Mouse (Mus musculus) neural tube, embryonic 15.5 days (tissue): ENCODE data around the gene Slc39a8. TPM values are rescaled to one million over a fixed set of nuclear protein-coding genes. Genes with fewer than 3 reads are reported as not detected.

Source experiments
- ATAC-seq: fragments of 200-750 bp; cut with Nextera tagmentation; 2 replicates; pipeline ENCODE4 v1.8.0; 2017; ENCODE audit warnings: mild to moderate bottlenecking, moderate TSS enrichment, moderate library complexity; ENCODE audit not compliant: low FRiP score
- H3K27ac ChIP-seq: fragments of 300-500 bp; sonication (generic); replicated peaks from 2 replicates; pipeline ENCODE4 v1.5.1; 2015; ENCODE audit warnings: mild to moderate bottlenecking, inconsistent platforms
- H3K27me3 ChIP-seq: fragments of 300-500 bp; sonication (generic); replicated peaks from 2 replicates; pipeline ENCODE4 v1.6.1; 2015; ENCODE audit warnings: inconsistent platforms
- H3K36me3 ChIP-seq: fragments of 300-500 bp; sonication (generic); 2 replicates; pipeline ENCODE4 v1.6.1; 2015; ENCODE audit warnings: inconsistent platforms
- H3K4me1 ChIP-seq: fragments of 300-500 bp; sonication (generic); 2 replicates; pipeline ENCODE4 v1.6.1; 2015; ENCODE audit warnings: inconsistent platforms
- H3K4me2 ChIP-seq: fragments of 300-500 bp; sonication (generic); 2 replicates; pipeline ENCODE4 v1.6.1; 2015; ENCODE audit warnings: inconsistent platforms, mild to moderate bottlenecking, moderate library complexity
- H3K4me3 ChIP-seq: fragments of 300-500 bp; sonication (generic); replicated peaks from 2 replicates; pipeline ENCODE4 v1.5.1; 2015; ENCODE audit warnings: mild to moderate bottlenecking, inconsistent platforms
- H3K9ac ChIP-seq: fragments of 300-500 bp; sonication (generic); replicated peaks from 2 replicates; pipeline ENCODE4 v1.6.1; 2015; ENCODE audit warnings: mild to moderate bottlenecking, inconsistent platforms
- H3K9me3 ChIP-seq: fragments of 300-500 bp; sonication (generic); replicated peaks from 2 replicates; pipeline ENCODE4 v1.6.1; 2016; ENCODE audit warnings: inconsistent platforms
- WGBS: fragments of 180-500 bp; shearing (Covaris S2); methylation state at CpG from one replicate; pipeline ENCODE4 v1.1.7; 2015; ENCODE audit warnings: mixed read lengths; 5-methylcytosine and 5-hydroxymethylcytosine counted together
- polyA plus RNA-seq: library from polyadenylated mRNA; unstranded; fragments of >200 nt; fragmentation: Nextera tagmentation; extraction: Ambion mirVana; gene quantifications from 2 replicates; pipeline ENCODE4 v1.2.1, GENCODE M21; 2015

The Slc39a8 gene
- polyA plus RNA-seq, 1 experiment from 2014 or later, result 11.1 TPM

DNA sequence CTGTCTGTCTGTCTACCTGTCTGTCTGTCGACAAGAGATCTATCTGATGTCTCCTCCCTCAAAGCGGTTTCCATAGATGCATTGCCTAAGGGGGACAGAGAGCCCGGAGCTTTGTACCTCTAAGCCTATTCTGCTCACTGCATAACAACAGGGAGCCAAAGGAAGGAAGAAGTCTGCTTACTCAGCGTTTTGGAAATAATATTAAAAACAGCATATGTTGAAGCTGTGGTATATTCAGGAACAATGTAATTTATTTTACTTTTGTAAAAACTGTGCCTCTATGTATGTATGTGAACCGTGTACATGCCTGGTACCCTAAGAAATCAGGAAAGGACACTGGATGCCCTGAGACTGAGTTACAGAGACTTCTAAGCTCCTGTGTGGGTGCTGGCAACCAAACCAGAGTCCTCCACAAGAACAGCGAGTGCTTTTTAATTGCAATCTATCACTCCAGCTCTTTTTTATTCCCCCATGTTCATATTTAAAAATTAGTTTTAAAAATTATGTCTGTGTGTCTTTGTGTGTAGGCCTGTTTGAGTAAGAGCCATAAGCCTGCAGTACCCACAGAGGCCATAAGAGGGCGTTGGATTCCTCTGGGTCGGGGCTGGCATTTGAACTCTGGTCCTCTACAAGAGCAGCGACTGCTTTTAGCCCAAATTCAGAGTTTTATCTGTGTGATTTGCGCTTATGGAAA, 28.7 kb downstream of the Slc39a8 start:
- Histone ChIP-seq H3K9me3 (no peaks in the 10 kb centered on the region), H3K27ac (no peak overlapping the region), H3K9ac (no peak overlapping the region), H3K27me3 (no peaks in the 10 kb centered on the region), H3K4me2 (no peak overlapping the region), H3K4me3 (no peak overlapping the region), H3K36me3 (no peaks in the 10 kb centered on the region), H3K4me1 (no peaks in the 10 kb centered on the region)
- WGBS, result 84% methylated on average over 10 of the region's 10 CpGs
- ATAC-seq, result no peak

DNA sequence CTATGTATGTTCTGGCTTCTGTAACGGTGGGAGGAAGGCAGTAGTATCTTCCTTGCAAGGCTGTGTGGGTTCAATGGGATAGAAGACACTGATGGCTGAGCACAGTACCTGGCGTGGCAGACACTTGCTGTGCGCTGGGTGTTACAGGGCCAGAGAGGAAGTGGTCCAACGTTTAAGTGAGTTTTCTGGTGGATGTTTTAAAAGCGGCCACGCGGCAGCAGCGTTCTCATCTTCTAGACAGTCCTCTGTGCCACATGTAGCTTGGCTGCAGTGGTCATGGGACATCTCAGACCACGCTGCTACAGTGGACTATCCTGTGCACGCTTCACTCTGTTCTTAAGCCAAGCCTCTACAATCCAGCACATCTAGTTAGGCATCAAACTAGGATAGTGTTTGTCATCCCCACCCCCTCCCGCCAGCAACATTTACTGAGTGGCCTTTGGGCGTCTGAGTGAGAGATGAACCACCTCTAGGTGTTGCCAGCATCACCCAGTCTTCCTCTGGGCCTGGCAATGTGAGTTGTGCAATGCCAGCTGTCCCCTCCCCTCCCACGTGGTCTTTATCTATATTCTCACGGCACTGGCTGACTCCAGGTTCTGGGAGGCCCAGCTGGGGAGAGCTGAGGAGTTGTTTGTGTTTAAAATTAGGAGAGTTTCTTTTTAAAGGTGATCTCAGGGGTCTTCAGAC, 29.4 kb downstream of the Slc39a8 start:
- WGBS, result 86% methylated on average over 14 of the region's 14 CpGs
- Histone ChIP-seq H3K9ac (no peak overlapping the region), H3K36me3 (no peaks in the 10 kb centered on the region), H3K27ac (no peak overlapping the region), H3K4me1 (no peaks in the 10 kb centered on the region), H3K4me3 (no peak overlapping the region), H3K27me3 (no peaks in the 10 kb centered on the region), H3K4me2 (no peak overlapping the region), H3K9me3 (no peaks in the 10 kb centered on the region)
- ATAC-seq, result no peak

DNA sequence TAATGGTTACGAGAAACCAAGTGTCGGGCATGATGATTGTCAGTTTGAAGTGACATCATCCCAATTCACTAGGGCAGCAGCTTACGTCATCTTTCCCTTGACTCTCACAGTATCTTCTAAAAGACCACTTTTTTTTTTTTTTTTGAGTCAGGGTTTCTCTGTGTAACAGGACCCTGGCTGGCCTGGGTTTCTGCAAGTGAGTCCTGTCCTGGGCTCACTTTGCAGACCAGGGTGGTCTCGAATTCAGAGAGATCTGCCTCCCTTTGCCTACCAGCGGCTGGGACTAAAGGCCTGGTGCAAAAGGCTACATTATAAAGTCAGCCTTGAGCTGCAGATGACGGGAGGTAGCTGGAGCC, 29.9 kb downstream of the Slc39a8 start:
- Histone ChIP-seq H3K4me1 (no peaks in the 10 kb centered on the region), H3K9ac (no peak overlapping the region), H3K36me3 (no peaks in the 10 kb centered on the region), H3K27ac (no peak overlapping the region), H3K9me3 (no peaks in the 10 kb centered on the region), H3K27me3 (no peaks in the 10 kb centered on the region), H3K4me2 (no peak overlapping the region), H3K4me3 (no peak overlapping the region)
- no peak for ATAC-seq
- WGBS, result 91% methylated on average over 6 of the region's 6 CpGs

DNA sequence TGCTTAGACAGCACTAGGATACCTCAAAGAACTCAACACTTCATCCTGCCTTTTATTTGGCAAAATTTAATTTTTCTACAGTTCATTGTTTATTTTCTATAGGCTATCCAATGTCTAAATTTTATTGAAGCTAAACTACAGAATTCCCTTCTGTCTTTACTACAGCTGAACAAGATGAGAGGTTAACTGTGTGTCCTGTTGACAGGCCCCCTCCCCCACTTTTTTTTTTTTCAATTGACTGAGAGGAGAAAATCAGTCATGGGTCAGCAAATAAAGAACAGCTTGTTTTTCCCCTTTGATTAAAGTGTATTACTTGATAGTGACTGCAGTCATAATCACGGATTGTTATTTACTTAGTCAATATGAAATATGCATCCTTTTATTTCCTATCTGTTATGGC, 31.2 kb downstream of the Slc39a8 start:
- WGBS, result 21% methylated on average over 1 of the region's 1 CpGs
- no peak overlapping the region for H3K9ac ChIP-seq

DNA sequence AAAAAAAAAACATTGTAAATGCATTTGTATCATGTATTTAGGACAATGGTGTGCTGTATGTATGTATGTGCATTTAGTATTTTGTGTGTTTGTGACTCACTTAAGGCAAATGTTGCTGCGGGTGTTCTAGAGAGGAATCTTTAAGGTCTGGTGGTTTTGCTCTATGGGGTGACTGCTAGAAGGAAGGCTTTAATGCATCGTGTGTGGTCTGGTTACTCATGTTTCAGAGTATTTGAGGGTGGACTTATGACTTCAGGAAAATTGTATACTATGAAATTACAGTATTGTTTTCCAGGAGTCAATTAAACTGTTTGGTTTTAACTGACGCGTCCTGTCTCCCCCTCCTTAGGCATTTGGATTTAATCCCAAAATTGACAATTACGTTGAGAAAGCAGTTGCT, 32.1 kb downstream of the Slc39a8 start:
- Histone ChIP-seq H3K9me3 (no peaks in the 10 kb centered on the region), H3K9ac (no peak overlapping the region), H3K27me3 (no peaks in the 10 kb centered on the region), H3K4me2 (no peak overlapping the region), H3K4me1 (no peaks in the 10 kb centered on the region), H3K27ac (no peak overlapping the region), H3K36me3 (no peaks in the 10 kb centered on the region), H3K4me3 (no peak overlapping the region)
- 52% methylated on average over 5 of the region's 5 CpGs for WGBS
- no peak for ATAC-seq

More for the DNA sequence above, 31.2 kb downstream of the Slc39a8 start:
- Histone ChIP-seq H3K4me2 (no peak overlapping the region), H3K27ac (no peak overlapping the region), H3K27me3 (no peaks in the 10 kb centered on the region), H3K9me3 (no peaks in the 10 kb centered on the region), H3K4me1 (no peaks in the 10 kb centered on the region), H3K4me3 (no peak overlapping the region), H3K36me3 (no peaks in the 10 kb centered on the region)
- ATAC-seq, result no peak

DNA sequence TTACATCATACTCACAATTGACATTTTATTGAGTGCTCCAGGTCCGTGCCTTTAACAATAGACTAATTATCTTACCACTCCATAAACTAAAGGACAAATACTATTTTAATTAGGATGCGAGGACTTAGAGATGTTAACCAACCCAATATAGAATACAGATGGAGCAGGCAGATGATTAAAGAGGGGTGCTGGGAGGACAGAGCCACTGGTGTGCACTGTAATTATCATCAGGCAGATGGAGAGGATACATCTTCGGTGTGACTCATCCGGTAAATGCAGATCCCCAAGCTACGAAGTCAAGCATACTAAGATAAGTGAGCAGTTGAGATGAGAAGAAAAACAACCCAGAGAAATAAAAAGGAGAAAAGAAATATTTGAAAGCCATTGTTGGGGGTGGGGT, 34.4 kb downstream of the Slc39a8 start:
- Histone ChIP-seq H3K9ac (no peak overlapping the region), H3K4me3 (no peak overlapping the region), H3K27ac (no peak overlapping the region), H3K27me3 (no peaks in the 10 kb centered on the region), H3K9me3 (no peaks in the 10 kb centered on the region), H3K36me3 (no peaks in the 10 kb centered on the region), H3K4me1 (no peaks in the 10 kb centered on the region), H3K4me2 (no peak overlapping the region)
- WGBS, result 60% methylated on average over 5 of the region's 5 CpGs
- ATAC-seq, result no peak

DNA sequence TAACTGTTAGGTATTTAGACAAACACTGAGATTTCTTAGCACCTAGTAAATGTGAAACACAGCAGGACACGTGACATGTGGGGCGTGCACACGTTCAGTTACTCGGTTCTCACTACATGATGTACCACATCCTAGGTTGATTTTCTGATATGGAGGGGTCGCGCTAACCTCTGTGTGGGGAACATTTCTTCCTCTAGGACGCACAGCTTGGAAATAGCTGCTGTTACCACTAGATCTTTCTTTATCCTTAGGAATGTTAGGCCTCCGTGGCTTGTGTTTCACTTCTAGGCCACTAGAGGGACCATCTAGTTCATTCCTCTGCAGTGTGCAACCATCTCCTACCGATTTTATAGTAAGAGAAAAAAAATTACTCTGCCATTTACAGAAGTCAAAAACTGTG, 37.7 kb downstream of the Slc39a8 start:
- H3K27me3 ChIP-seq, result no peaks in the 10 kb centered on the region
- H3K4me3 ChIP-seq, result no peak overlapping the region
- no peaks in the 10 kb centered on the region for H3K36me3 ChIP-seq
- H3K27ac ChIP-seq, result no peak overlapping the region
- H3K4me2 ChIP-seq, result no peak overlapping the region
- no peak overlapping the region for H3K9ac ChIP-seq
- peak; percentile 84 for ATAC-seq
- no peaks in the 10 kb centered on the region for H3K4me1 ChIP-seq
- 53% methylated on average over 9 of the region's 9 CpGs for WGBS
- no peaks in the 10 kb centered on the region for H3K9me3 ChIP-seq

DNA sequence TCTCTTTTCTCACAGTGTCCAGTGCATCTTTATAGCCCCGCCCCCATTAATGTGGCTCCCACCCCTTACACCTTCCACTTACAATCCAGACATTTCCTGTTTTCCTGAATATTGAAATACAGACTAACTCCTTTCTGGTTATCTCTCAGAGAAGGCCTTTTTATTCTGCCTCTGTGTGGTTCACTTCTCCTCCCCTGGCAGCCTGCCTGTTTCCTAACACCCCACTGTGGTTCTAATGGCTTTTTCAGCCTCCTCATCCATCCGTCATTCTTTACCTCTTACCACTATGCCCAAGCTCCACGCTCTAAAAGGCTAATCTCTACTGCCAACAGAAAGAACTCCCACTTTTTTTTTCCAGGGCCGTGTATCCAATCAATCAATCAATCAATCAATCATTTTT, 44.0 kb downstream of the Slc39a8 start:
- no peak for ATAC-seq
- Histone ChIP-seq H3K27me3 (no peaks in the 10 kb centered on the region), H3K9me3 (no peaks in the 10 kb centered on the region), H3K9ac (no peak overlapping the region), H3K36me3 (no peaks in the 10 kb centered on the region), H3K4me3 (no peak overlapping the region), H3K27ac (no peak overlapping the region), H3K4me2 (no peak overlapping the region), H3K4me1 (no peaks in the 10 kb centered on the region)
- 38% methylated on average over 4 of the region's 4 CpGs for WGBS

DNA sequence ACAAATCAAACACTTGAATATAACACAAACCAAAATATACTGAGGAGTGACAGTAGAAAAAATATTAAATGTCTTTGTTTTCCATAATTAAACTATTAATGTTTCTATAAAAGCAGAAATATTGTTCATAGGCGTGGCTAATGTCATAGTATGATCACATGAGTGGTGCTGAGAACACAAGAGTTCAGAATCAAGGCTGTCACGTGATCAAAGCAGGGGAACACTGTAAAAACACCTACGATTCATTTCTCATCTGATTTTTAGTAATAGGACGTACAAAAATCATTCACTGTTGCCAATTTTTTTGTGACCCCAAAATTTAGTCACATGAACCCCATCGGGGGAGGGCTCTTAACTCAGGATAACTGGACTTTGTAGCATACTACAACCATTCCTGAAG, 47.2 kb downstream of the Slc39a8 start:
- no peak for ATAC-seq
- 86% methylated on average over 5 of the region's 5 CpGs for WGBS
- no peak overlapping the region for H3K4me2 ChIP-seq

DNA sequence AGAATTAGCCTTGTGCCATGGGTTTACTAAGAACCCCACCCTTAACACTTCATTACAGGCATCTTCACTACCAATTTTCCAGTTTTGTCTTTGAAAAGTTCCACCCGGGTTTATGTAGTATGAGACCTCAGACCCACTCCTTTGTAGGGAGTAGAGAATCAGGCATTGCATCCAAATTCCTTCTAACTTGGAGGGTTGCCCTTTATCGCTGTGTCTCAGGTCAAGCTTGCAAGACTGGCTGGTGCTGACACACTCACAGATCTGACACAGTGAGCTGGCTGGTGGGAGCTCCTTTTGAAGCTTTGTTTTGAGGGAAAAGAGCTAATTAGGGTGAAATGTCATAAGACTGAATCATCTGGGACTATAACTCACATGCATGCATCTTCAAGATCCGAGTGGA, 48.5 kb downstream of the Slc39a8 start:
- no peak overlapping the region for H3K27ac ChIP-seq
- no peaks in the 10 kb centered on the region for H3K27me3 ChIP-seq
- H3K9ac ChIP-seq, result no peak overlapping the region
- H3K36me3 ChIP-seq, result no peaks in the 10 kb centered on the region
- ATAC-seq, result no peak
- 76% methylated on average over 3 of the region's 3 CpGs for WGBS
- H3K4me1 ChIP-seq, result no peaks in the 10 kb centered on the region
- no peak overlapping the region for H3K4me2 ChIP-seq
- H3K9me3 ChIP-seq, result no peaks in the 10 kb centered on the region
- H3K4me3 ChIP-seq, result no peak overlapping the region

More for the DNA sequence above, 47.2 kb downstream of the Slc39a8 start:
- Histone ChIP-seq H3K27ac (no peak overlapping the region), H3K9ac (no peak overlapping the region), H3K27me3 (no peaks in the 10 kb centered on the region), H3K36me3 (no peaks in the 10 kb centered on the region), H3K9me3 (no peaks in the 10 kb centered on the region), H3K4me1 (no peaks in the 10 kb centered on the region), H3K4me3 (no peak overlapping the region)

DNA sequence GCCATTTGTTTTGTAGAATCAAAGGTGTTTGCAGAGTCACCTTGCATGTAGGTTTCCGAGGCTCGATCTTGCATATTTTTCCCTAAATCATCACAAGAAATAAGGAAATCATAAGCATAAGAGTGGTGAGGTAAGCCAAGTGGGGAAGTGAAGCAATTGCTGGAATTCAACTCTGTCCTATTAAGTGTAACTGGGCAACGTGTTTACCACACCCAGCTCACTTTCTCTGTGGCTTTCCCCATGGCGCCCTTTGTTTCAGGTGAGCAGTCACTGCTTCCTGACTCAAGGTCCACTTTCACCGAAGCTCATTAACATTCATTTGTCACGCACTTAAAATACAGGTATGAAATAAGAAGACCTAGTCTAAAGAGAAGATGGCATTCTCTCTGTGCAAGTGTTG, 53.0 kb downstream of the Slc39a8 start:
- Histone ChIP-seq H3K9ac (no peak overlapping the region), H3K4me1 (no peaks in the 10 kb centered on the region), H3K27me3 (no peaks in the 10 kb centered on the region), H3K4me2 (no peak overlapping the region), H3K9me3 (no peaks in the 10 kb centered on the region), H3K36me3 (no peaks in the 10 kb centered on the region), H3K4me3 (no peak overlapping the region), H3K27ac (no peak overlapping the region)
- 94% methylated on average over 6 of the region's 6 CpGs for WGBS
- no peak for ATAC-seq

DNA sequence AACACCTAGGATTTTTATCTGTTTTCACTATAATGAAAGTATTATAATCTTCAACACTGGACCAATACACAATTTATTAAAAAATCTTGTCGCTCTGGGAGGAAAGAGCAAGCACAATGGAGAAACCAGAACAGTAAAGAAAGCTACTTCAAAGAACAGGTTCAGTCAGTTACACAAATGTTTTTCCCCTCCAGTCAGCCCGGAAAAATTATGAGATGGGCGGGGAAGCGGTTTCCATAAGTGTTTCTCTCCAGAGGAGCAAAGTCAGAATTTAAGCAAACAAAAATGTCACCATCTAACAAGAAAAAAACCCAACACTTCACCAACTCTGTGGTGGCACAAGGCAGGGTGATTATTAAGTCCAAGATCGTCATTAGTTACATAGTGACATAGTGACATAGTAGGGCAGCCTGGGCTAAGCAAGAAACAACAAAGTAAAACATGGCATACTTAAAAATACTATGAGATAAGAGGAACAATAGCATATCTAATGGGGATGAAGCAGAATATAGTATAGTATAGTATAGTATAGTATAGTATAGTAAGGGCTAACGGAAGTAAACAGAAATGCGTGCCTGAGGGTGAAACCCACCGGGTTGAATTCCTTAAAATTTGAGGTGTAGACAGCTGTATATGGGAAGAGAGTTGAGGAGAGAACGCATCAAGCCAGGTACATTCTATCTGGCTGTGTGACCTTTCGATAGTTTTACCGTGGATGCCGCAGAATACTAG, 61.0 kb downstream of the Slc39a8 start:
- Histone ChIP-seq H3K4me3 (no peak overlapping the region), H3K27me3 (no peaks in the 10 kb centered on the region), H3K4me1 (peaks cover 10% of the 10 kb centered on the region), H3K27ac (no peak overlapping the region), H3K9ac (no peak overlapping the region), H3K36me3 (no peaks in the 10 kb centered on the region), H3K4me2 (peak overlapping the region; percentile 35; the same call in 1 of the 2 replicates), H3K9me3 (no peaks in the 10 kb centered on the region)
- ATAC-seq, result peak; percentile 41; the same call in 1 of the 2 replicates
- 73% methylated on average over 12 of the region's 12 CpGs for WGBS
